Mouse (Mus musculus): Measurements from ENCODE around the gene Arl3.

DNA sequence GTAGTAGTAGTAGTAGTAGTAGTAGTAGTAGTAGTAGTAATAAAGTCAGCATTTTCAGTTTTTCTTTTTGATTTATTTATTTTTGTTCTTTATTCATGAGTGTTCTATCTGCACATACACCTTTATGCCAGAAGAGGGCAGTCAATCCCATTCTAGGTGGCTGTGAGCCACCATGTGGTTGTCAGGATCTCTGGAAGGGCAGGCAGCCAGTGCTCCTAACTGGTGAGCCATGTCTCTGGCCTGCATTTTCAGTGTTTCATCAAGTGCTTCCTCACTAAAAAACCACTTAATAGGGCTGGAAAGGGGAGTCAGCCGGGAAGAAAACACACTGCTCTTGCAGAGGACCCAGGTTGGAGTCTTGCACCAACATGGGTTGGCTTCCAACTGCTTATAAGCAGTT, 10.9 kb downstream of the Arl3 start:
- TF ChIP-seq USF1 (IDR thresholded peaks at IDR 0.05; ENCODE audit: low read depth) (no peak), POLR2A (IDR thresholded peaks at IDR 0.05; ENCODE audit: insufficient read length, low read depth) (no peak), TCF12 (IDR thresholded peaks at IDR 0.05; ENCODE audit: insufficient read depth, poor library complexity, severe bottlenecking) (no peak), CEBPB (IDR thresholded peaks at IDR 0.05; ENCODE audit: insufficient read depth, poor library complexity, severe bottlenecking) (no peak), MAX (IDR thresholded peaks at IDR 0.05; ENCODE audit: low read depth) (no peak), POLR2AphosphoS2 (IDR thresholded peaks at IDR 0.05; ENCODE audit: insufficient read length, low read depth) (no peak), E2F4 (IDR thresholded peaks at IDR 0.05; ENCODE audit: insufficient read depth) (no peak), MYOD1 (IDR thresholded peaks at IDR 0.05; ENCODE audit: control insufficient read depth in 1 of 3, insufficient read length in 2 of 3, low read depth in 2 of 3) (no peak)

All from myocyte (in vitro differentiated cells).